Mouse (Mus musculus): ENCODE measurements around the gene Creb3l4.

Creb3l4 gene

DNA sequence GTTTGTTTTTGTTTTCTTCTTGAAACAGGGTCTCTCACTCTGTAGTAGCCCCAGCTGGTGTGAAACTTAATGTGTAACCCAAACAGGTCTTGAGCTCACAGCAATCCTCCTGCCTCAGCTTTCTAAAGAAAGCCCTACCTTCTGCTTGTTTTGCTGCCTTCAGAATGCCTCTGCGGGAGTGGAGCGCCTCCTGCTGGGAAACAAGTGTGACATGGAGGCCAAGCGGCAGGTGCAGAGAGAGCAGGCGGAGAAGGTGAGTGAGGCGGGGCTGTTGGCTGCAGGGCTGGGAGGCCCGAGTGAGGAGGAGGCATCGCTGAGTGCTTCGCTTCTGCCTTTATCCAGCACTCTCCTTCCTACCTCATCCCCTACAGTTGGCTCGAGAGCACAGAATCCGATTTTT lies 19.0 kb downstream of the Creb3l4 start:
- DNase-seq: no peak

DNA sequence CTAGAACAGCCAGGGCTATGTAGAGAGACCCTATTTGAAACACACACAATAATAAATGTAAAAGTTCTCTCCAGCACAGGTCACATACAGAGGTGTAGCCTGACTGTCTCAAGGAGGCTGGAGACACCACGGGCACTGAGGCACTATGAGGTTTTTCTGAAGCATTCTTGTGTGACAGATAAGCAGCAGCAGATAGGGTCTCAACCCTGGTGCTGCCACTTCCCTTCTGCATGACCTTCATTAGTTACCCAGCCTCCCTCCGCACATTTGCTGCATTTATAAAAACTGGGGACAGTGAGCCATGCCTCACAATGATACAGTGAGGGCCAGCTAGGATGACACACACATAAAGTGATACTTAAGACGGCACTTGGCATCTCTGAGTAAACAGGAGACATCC lies 20.4 kb downstream of the Creb3l4 start:
- no peak for DNase-seq

DNA sequence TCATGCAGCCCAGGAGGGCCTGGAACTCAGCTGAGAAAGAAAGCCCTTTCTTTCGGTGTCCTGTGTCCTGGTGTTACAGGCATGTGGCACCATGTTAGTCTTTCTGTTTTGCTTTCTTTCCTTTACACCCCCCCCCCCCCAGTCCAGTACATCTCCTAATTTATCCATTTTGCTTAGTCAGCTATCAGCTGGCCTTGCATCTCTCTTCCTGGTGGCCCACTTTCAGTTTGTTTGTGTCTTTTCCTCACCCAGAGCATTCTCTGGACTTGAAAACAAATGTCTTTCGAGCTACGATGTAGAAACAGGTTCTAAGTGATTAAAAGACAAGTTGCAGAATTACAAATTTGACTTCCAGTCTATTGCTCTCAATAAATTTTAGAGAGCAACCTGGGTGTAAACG lies 20.9 kb downstream of the Creb3l4 start:
- no peak for DNase-seq

DNA sequence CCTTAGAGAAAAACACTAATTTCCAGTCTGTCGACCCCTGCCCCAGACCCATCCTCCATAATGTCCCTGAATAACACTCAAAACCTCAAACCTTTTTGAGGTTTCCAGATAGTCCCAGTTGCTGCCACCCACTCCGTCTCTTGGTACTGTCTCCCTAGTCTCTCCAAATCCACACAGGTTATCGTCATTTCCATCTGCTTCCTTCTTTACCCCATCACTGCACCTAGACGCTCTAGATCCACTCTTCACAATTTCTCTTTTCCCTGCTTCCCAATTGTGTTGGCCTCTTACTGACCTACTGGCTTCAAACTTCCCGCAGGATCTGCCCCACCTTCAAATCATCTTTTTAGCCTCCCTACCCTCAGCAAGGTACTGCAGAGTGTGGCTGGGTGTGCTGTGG lies 22.2 kb downstream of the Creb3l4 start:
- no peak for DNase-seq

DNA sequence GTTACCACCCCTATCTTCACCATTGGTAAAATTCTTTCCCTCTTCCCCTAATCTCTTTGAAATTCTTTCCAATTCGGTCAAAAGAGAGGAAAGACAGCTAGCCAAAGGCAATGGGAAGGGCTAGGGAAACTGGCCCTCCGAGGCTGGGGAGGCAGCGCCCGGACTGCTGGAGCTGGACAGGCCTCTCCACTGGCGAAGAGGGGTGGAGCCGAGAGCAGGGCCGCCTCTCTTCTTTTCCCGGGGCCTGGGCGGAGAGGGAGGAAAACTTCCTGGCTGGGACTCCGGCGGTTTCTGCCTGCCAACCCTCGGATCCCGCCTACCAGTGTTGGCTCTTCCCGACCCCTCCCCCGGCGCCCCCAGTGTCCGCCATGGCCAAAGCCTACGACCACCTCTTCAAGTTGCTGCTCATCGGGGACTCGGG lies 22.8 kb downstream of the Creb3l4 start:
- peak in 1 of 2 experiments; percentile 36 for DNase-seq

DNA sequence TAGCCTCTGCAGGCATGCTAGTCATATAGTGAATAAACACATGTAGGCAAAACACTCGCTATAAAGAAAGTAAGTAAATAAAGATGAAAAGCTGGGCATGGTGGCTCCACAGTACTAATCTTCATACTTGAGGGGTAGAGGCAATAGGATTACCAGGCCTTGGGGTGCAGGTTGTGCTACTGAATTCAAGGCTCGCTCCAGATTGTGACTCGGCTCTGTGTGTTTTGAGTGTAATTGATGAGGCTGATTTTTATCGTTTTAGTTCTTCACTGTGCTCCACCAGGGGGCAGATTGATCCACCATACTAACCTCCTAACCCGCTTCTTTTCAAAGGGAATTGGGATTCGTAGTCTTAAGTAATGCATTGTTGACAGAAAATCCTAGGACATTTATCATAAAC lies 23.2 kb downstream of the Creb3l4 start:
- DNase-seq: peak; percentile 22 to 35

DNA sequence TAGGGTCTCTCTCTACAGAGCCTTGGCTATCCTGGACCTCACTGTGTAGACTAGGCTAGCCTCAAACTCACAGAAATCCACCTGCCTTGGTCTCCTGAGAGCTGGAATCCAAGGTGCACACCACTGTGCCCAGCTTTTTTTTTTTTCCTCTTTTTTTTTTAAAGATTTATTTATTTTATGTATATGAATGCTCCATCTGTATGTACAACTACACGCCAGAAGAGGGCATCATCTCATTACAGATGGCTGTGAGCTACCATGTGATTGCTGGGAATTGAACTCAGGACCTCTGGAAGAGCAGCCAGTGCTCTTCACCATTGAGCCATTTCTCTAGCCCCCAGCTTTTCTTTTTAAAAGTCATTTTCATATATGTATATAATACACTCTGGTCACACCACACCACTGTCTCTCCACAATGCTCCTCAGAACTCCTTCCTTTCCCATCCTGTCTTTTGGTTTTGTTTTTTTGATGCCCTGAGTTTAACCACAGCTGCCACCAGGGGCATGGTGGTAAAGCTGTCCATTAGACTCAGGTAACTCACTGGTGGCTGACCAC lies 27.4 kb downstream of the Creb3l4 start:
- no peak for DNase-seq

DNA sequence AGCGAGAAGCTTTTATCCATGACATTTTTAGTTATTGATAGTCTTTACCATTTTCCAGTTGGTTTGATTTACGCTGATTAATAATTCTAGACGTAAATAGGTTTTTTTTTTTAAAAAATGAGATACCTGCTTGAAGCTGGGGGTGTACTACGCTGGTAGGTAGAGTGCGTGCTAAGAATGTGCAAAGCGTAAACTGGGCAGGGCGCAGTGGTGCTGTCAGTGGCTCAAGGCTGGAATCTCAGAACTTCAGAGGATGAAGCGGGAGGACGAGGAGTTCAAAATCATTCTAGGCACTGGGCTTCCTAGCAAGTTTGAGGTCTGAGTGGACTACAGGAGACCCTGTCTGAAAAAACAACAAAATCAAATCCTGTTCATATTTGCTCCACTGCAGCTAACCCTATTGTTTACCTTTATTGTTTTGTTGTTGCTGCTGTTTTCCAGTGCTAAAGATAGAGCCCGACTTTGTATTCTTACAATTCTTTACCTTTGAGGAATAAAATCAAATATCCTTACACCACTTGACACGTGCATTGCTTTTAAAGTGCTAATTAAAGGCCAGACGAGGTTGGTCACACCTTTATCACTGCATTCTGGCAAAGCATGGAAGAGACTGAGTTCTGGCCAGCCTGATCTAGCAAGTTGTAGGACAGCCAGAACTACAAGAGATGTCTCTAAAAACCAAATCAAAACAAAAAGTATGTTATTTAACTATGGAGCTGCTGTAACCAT lies 29.2 kb downstream of the Creb3l4 start:
- peak in 1 of 2 experiments; percentile 17 for DNase-seq

DNA sequence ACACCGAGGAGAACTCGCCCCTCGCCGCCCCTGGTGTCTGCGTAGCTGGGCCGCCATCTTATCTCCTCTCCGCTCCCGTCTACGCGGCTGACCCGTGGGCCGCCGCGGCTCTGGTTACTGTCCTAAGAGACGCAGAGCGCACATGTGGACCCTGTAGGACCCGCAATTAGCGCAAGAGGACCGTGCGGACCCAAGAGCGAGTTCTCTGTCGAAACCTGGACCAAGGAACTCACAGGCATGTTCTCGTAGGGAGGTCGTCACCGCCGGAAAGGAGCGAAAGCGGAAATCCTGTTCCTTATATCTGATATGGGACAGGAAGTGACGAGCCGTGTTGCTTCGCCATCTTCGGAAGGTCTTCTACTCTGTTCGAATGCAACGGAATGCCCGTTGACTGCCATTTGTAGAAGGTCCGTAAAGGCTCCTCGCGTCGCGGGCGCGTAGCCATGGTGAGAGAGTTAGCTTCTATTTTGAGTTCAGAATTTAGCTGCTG lies 29.9 kb downstream of the Creb3l4 start, which contains the start of the genes Rps27 and Rab13:
TSS of gene Rps27 (minus strand) at position 275 of the 490 bp plus-strand sequence.
TSS of gene Rab13 (plus strand) at position 319 of the 490 bp plus-strand sequence.
- peak; percentile 84 to 85 for DNase-seq

DNA sequence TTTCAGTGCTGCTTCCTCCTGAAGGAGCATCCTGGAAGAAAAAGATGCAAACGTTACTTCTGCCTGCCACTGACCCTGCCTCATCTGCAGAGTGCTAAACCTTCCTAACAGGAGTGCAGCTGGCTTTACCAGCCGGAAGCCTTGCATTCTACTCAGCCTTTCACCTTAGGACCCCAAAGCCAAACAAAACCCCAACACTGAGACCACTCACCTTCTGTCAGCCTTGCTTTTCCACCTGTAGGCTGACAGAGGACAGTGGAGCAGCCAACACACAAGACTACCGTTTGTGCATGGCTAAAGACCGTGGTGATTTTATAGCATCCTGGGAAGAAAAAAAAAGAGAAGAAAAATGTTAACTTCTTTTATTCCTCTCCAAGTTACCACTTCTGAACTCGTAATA lies 30.6 kb downstream of the Creb3l4 start:
- no peak for DNase-seq

DNA sequence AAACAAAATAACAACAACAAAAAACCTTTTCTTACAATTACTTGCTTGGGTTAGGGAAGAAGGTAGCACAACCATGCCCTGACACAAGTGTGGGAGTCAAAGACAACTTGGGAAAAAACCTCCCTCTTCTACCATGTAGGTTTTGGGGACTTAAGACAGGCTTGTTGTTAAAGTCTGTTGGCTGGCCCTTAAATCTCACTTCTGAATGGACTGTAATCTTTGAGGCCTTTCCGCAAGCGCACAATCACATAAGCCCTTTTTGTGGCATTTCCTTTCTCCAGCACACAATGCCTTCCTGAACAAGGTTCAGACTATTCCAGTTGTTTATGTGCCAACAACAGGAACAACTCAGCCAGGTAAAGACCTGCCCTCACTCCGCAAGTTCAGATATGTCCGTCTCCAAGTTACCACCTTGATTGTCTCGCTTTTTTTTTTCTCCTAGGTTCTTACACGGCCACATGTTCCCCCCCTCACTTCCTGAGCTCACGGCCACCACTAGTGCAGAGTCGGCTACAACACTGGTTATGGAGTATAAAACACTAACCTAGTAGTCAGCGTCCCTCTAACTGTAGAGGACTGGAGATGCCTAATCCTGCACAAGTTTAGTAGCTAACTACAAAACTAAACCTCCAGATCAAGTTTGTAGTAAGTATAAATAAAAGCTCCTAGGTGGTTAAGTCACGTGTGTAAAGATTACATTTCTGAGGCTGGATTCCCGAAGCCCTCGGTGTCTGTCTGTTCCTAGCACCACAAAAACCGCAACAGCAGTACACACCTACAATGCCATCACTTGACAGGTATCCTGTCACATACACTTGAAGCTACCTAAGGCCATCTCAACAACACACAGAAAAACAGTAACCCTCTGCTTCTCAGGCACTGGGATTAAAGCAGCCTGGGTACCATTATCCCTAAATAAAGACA lies 31.6 kb downstream of the Creb3l4 start:
- DNase-seq: no peak

DNA sequence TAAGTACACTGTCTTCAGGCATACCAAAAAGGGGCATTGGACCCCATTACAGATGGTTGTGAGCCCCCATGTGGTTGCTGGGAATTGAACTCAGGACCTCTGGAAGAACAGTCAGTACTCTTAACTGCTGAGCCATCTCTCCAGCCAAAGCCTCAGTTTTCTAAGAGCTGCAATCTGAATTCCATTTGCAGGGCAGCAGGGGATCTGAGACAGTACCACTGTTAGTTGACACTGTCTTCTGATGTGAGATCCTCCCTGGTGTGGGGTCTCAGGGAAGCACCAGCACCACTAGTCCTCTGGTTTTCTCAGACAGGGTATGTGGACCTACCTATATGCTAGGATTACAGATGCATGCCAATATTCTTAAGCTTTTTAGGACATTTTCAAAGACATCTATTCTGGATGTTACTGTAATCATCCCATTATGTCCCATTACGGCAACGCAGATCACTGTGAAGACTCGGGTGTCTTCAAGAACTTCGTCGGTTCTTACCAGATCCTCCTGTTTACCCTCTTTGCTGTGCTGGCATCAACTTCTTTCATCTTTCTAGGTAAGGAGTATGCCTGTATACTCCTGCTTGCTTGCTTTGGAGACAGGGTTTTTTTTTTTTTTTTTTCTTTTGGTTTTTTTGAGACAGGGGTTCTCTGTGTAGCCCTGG lies 33.3 kb downstream of the Creb3l4 start:
- no peak for DNase-seq

DNA sequence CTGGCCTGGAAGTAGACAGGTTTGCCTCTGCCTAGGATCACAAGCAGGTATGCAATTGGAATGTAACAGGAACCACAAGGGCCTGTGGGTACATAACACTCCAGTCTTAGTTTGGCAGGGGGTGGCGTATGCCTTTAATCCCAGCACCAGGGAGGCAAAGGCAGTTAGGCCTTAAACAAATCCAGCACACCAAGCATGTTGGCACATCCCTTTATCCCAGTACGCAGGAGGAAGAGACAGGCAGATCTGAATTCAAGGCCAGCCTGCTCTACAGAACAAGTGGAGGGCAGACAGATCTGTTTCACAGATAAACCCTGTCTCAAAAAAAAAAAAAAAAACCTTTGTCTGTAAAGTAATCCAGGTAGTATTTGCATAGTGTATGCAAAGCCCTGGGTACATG lies 34.6 kb downstream of the Creb3l4 start:
- DNase-seq: no peak

DNA sequence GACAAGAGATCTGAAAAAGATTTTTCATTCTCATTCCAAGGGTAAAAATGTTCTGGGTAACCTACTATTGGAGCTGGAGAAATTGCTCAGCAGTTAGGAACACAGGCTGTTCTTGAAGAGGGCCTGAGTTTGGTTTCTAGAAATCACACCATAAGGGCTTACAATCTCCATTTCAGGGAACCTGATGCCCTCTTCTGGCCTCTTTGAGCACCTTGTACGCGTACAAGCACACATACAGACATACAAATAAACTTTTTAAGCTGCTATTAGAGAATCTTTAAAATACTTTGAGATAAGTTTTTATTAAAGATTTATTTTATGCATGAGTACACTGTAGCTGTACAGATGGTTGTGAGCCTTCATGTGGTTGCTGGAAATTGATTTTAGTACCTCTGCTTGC lies 38.7 kb downstream of the Creb3l4 start:
- DNase-seq: no peak

DNA sequence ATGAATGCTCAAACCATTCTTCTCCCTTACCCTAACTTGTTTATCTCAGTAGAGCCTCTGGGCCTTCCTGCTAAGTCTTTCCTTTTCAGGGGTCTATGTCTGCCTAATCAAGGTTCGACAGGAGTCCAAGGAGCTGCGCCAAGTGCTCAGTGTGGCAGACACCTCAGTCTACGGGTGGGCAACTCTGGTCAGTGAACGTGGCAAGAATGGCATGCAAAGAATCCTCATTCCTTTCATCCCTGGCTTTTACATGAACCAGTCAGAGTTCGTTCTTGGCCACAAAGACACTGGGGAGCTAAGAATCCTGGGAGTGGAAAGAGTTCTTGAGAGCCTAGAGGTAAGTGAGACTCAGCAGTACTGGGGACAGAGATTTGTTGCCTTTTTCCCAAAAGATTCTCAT lies 39.7 kb downstream of the Creb3l4 start:
- no peak for DNase-seq

DNA sequence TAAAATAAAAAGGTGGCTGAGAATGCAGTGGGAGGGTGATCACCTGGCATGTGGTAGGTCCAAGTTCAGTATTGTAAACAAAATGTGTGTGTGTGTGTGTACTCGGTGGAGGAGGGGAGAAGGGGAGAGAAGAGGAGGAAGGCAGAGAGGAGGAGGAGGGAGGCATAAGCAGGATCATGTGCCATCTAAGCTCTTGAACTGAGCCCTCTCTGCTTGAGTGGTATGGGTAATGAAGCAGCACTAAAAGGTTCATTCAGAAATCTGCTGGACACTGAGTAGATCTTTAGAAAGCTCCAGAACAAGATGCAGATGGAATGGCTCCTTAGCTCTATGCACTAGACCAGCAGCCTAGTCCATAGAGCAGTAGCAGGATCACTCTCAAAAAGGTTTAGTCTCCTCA lies 40.4 kb downstream of the Creb3l4 start:
- DNase-seq: no peak

DNA sequence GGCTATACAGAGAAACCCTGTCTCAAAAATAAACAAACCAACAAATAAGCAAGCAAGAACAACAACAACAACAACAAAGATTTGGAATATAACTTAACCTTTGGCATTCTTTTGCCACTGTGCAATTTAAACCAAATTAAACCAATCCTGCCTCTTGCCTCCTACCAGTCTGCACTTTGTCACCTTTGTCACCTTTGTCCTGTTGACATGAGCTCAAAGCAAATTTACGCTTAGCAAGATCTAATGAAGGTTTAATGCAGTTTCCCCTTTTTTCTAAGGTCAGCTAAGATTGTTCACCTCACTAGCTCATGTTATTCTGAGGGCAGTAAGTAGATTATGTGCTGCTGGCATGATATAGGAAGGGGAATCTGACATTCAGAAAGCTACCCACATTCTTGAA lies 45.8 kb downstream of the Creb3l4 start:
- DNase-seq: no peak

DNA sequence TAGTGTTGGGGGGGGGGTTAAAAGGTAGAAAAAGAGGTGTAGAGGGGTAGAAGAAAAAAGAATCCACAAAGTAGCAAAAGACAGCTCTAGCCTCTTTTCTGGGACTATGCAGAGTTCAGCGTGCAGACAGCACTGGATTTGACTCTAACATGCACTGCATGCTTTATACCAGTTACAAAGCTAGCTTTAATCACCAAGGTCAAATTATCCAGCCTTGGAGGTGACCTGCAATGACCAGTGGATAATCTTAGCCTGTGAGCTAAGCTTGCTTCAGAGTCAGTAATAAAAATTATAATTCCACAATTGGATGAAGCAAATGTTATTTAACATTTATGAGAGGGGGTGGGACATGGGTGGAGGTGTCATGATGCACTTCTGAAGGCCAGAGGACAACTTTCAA lies 47.7 kb downstream of the Creb3l4 start:
- DNase-seq: no peak

DNA sequence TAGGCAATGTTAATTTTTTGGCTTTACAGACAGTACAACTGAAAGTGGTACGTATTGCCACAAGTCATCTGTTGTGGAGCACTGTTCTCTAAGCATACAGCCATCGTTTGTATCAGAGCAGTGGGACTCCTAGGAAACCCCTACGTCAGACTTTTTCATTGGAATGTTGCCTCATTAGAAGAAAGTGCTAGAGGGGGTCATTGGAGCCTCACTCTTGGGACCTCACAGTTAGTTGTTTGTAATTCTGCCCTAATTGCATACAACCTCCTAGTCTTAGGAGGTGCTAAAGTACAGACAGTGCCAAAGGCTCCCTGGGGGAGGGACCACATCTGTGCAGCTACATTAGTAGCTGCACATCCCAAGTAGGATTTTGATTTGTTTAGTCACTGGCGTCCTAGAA lies 48.6 kb downstream of the Creb3l4 start:
- no peak for DNase-seq

DNA sequence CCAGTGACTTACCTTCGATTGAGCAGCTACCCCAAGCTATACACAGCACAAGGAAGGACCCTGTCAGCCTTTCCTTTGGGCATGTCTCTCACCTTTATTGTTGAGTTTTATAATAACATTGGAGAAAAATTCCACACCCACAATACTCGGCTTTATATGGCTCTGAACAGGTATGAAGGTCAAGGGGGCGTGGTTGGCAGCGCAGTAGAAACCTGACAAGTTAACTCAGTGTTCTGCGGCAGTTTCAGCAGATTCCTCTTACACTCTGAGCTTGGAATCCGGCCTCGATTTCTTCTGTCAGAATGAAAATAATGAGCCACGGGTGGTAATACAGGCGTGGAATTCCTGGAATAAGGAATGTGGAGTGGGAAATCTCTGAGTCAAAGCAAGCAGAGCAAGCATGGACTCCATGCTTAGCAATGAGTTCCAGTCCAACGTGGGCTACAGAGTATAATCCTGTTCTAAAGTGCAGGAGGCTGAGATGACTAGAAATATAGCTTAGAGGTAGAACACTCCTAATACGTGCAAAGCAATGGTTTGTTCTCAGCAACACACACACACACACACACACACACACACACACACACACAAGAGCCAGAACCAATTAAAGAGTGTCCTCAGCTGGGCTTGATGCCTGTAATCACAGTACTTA lies 52.3 kb downstream of the Creb3l4 start:
- no peak for DNase-seq
